Mouse (Mus musculus): Measurements from ENCODE around the gene Specc1. TPM values are rescaled to one million over a fixed set of nuclear protein-coding genes. Genes with fewer than 3 reads are reported as not detected.
A peak's percentile ranks its signal among the peaks of the same experiment; 100 is the strongest.

Specc1 gene
- polyA plus RNA-seq, 1 experiment from 2014 or later: 10.1 TPM

DNA sequence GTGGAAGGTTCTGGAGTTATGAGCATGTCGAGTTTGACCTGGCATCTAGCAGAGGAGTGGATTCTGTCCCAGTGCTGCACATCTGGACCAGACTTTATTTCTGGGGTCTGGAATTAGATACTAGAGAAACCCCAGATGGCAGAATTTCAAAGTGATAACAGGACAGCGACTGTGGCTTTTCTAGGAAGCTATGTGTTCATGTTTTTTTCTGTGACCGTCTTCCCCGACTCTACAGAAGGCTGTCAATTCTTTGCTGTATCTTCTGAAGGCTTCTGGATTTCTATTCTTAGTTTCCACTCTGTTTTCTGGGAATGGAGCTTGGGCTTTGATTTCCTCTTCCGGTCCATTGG lies 49.3 kb downstream of the Specc1 start:
- Histone ChIP-seq H3K9me3 (replicated peaks) (no peaks in the 10 kb centered on the region), H3K27me3 (ENCODE audit: low read depth, poor library complexity, severe bottlenecking) (peaks cover 15% of the 10 kb centered on the region; the same call in 1 of the 2 replicates), H3K36me3 (no peaks in the 10 kb centered on the region), H3K4me1 (peaks cover 3% of the 10 kb centered on the region; the same call in 1 of the 2 replicates), H3K4me3 (no peak overlapping the region), H3K27ac (replicated peaks) (no peak overlapping the region)
- no peak for DNase-seq (ENCODE audit: low spot score)
- 85% methylated on average over 5 of the region's 5 CpGs for WGBS

DNA sequence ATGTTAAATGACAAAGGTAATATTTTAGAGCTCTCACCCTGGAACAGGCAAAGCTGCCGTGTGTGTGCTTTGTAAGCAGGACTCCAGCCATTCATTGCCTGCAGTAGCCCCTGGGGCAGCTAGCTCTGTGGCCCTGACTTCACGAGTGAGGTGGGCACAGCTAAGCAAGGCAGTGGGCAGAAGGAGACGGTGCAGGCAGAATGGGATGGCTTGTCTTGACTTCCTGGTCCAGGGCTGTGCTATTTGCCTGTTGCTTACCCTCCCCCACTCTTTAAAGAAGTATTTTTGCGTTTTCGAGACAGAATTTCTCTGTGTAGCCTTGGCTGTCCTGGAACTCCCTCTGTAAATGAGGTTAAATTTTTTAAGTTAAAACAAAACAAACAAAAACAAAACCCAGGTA lies 50.1 kb downstream of the Specc1 start:
- no peak for DNase-seq (ENCODE audit: low spot score)
- Histone ChIP-seq H3K36me3 (no peaks in the 10 kb centered on the region), H3K27me3 (ENCODE audit: low read depth, poor library complexity, severe bottlenecking) (peaks cover 15% of the 10 kb centered on the region; the same call in 1 of the 2 replicates), H3K27ac (replicated peaks) (no peak overlapping the region), H3K4me1 (peaks cover 3% of the 10 kb centered on the region; the same call in 1 of the 2 replicates), H3K9me3 (replicated peaks) (no peaks in the 10 kb centered on the region), H3K4me3 (no peak overlapping the region)
- 68% methylated on average over 5 of the region's 5 CpGs for WGBS

- DNase-seq (ENCODE audit: low spot score): no peak
- 45% methylated on average over 9 of the region's 9 CpGs for WGBS
- H3K27ac ChIP-seq (replicated peaks): no peak overlapping the region
- H3K4me1 ChIP-seq: peaks cover 3% of the 10 kb centered on the region; the same call in 1 of the 2 replicates
- H3K36me3 ChIP-seq: no peaks in the 10 kb centered on the region
- H3K9me3 ChIP-seq (replicated peaks): no peaks in the 10 kb centered on the region
- peaks cover 16% of the 10 kb centered on the region; the same call in 1 of the 2 replicates for H3K27me3 ChIP-seq (ENCODE audit: low read depth, poor library complexity, severe bottlenecking)
- H3K4me3 ChIP-seq: no peak overlapping the region
Observed at GRCm38 (mm10) chr11:62007984-62008383, 51.4 kb downstream of the Specc1 start.

DNA sequence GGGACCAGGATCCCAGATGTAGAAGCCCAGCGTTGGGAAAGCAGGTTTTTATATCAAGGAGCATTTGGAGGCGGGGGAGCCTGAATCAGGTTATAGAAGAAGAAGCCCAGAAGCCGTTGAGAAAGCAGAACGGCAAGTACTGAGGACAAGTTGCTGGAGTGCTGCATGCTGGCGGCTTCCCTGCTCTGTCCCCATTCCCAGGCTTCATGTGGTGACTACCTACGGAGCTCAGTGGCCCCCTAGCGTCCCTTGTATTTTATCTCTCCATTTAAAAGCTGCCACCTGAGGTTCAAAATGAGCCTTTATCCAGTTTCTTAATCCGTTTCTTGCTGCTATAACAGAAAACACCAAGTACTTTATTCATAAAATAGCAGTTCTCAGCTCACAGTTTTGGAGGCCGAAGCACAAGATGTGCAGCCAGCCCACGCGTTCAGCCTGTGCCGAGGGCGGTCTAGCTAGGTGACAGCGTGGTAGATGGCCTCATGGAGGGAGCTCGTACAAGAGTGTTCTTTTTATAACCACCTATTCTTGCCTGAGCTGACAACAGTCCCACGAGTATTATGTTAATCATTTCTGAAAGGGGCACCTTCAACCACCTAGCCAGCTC lies 54.2 kb downstream of the Specc1 start:
- no peak overlapping the region for H3K4me3 ChIP-seq
- no peaks in the 10 kb centered on the region for H3K9me3 ChIP-seq (replicated peaks)
- peaks cover 16% of the 10 kb centered on the region for H3K4me1 ChIP-seq
- DNase-seq (ENCODE audit: low spot score): no peak
- peaks cover 19% of the 10 kb centered on the region; the same call in 1 of the 2 replicates for H3K27me3 ChIP-seq (ENCODE audit: low read depth, poor library complexity, severe bottlenecking)
- no peak overlapping the region for H3K27ac ChIP-seq (replicated peaks)
- no peaks in the 10 kb centered on the region for H3K36me3 ChIP-seq
- WGBS: 71% methylated on average over 16 of the region's 16 CpGs

GRCm38 (mm10) chr11:62012039-62012438 lies 55.5 kb downstream of the Specc1 start:
- peaks cover 13% of the 10 kb centered on the region for H3K4me1 ChIP-seq
- no peak overlapping the region for H3K27ac ChIP-seq (replicated peaks)
- no peaks in the 10 kb centered on the region for H3K36me3 ChIP-seq
- no peak overlapping the region for H3K4me3 ChIP-seq
- DNase-seq (ENCODE audit: low spot score): no peak
- H3K27me3 ChIP-seq (ENCODE audit: low read depth, poor library complexity, severe bottlenecking): 0 out of 2 replicates have a peak, but pooled peaks cover 9% of the 10 kb centered on the region
- H3K9me3 ChIP-seq (replicated peaks): no peaks in the 10 kb centered on the region
- WGBS: 93% methylated on average over 6 of the region's 6 CpGs

DNA sequence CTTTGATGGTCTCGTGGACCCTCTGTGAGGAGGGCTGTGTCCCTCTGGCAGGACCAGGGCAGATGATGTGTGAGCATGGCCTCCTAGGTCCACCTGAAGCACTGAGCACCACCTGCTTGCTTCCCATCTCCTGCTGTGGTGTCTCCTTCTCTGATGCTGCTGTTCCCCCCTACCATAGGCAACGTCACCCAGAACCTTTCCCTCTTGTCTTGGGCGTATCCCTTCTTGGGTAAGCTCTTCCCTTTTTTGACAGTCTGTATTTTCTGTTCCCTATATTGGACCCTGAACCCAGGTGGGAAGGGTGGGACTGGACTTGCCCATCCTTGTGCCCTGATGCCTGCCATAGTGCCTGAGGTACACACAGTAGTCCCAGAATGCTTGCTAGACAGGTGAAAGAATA lies 56.9 kb downstream of the Specc1 start:
- Histone ChIP-seq H3K36me3 (no peaks in the 10 kb centered on the region), H3K4me1 (peaks cover 13% of the 10 kb centered on the region), H3K27me3 (ENCODE audit: low read depth, poor library complexity, severe bottlenecking) (0 out of 2 replicates have a peak, but pooled peaks cover 9% of the 10 kb centered on the region), H3K27ac (replicated peaks) (no peak overlapping the region), H3K9me3 (replicated peaks) (no peaks in the 10 kb centered on the region), H3K4me3 (no peak overlapping the region)
- WGBS: 91% methylated on average over 3 of the region's 3 CpGs
- no peak for DNase-seq (ENCODE audit: low spot score)

GRCm38 (mm10) chr11:62015071-62015654 lies 58.6 kb downstream of the Specc1 start:
- Histone ChIP-seq H3K4me3 (0 out of 2 replicates have a peak overlapping the region, but pooled peaks have one; percentile 3), H3K9me3 (replicated peaks) (no peaks in the 10 kb centered on the region), H3K36me3 (no peaks in the 10 kb centered on the region), H3K27ac (replicated peaks) (no peak overlapping the region), H3K27me3 (ENCODE audit: low read depth, poor library complexity, severe bottlenecking) (0 out of 2 replicates have a peak, but pooled peaks cover 9% of the 10 kb centered on the region), H3K4me1 (peaks cover 13% of the 10 kb centered on the region)
- peak; percentile 16 for DNase-seq (ENCODE audit: low spot score)
- WGBS: 28% methylated on average over 13 of the region's 13 CpGs

DNA sequence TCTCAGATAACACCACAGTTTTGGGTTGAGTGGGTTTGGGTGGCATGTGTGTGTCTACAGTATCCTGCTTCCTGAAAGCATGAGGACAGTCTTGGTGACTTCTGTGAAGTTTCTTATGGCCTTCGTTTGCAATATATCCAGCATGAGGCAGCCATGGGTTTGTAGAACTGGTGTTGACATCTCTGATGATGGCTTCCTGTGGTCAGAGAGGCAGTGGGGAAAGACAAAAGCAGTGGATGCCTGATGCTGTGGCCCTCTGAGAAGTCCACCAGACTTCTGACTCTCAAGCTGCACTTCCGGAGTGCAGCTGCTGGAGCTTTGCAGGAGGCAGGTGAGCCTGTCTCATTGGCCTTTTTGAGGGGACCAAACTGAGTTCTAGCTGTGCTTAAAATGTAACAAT lies 60.4 kb downstream of the Specc1 start:
- DNase-seq (ENCODE audit: low spot score): no peak
- 0 out of 2 replicates have a peak, but pooled peaks cover 9% of the 10 kb centered on the region for H3K27me3 ChIP-seq (ENCODE audit: low read depth, poor library complexity, severe bottlenecking)
- no peaks in the 10 kb centered on the region for H3K9me3 ChIP-seq (replicated peaks)
- H3K36me3 ChIP-seq: no peaks in the 10 kb centered on the region
- no peak overlapping the region for H3K4me3 ChIP-seq
- no peak overlapping the region for H3K27ac ChIP-seq (replicated peaks)
- WGBS: 87% methylated on average over 2 of the region's 2 CpGs
- H3K4me1 ChIP-seq: peaks cover 13% of the 10 kb centered on the region

DNA sequence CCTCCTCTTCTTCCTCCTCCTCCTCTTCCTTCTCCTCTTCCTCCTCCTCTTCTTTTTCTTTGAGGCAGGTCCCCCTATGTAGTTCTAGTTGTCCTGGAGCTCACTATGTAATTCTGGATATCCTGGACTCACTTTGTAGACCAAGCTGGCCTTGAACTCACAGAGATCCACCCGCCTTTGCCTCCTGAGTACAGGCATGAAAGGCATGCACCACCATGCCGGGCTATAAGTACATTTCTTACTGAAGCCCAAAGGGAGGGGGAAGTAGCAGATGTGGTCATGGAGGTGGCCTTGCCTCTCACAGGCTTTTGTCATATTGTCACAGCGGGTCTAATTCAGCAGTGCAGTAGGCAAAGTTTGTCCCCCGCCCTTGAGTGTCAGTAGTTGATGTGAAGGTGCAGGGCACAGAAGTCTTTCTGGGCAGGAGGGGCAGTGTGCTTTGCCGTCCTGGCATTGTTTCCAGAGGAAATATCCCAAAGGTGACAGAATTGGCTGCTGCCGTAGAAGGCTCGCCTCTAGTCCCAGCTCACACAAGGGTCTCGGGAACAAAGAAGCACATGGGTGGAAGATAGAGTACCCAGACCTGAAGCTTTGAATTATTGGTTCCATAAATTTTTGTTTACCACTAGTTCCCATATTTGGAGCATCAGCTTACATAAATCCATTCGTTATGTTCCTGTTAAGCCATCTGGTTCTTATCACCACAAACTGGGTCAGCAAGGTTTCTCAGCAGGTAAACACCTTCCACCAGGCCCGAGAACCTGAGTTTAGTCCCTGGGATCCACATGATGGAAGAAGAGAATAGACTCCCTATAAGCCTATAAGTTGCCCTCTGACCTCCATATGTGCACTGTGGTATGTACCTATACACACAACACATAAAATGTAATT lies 62.0 kb downstream of the Specc1 start:
- no peak overlapping the region for H3K4me3 ChIP-seq
- H3K4me1 ChIP-seq: peaks cover 21% of the 10 kb centered on the region
- H3K36me3 ChIP-seq: no peaks in the 10 kb centered on the region
- 82% methylated on average over 10 of the region's 10 CpGs for WGBS
- H3K9me3 ChIP-seq (replicated peaks): no peaks in the 10 kb centered on the region
- no peak overlapping the region for H3K27ac ChIP-seq (replicated peaks)
- no peak for DNase-seq (ENCODE audit: low spot score)
- H3K27me3 ChIP-seq (ENCODE audit: low read depth, poor library complexity, severe bottlenecking): 0 out of 2 replicates have a peak, but pooled peaks cover 2% of the 10 kb centered on the region

DNA sequence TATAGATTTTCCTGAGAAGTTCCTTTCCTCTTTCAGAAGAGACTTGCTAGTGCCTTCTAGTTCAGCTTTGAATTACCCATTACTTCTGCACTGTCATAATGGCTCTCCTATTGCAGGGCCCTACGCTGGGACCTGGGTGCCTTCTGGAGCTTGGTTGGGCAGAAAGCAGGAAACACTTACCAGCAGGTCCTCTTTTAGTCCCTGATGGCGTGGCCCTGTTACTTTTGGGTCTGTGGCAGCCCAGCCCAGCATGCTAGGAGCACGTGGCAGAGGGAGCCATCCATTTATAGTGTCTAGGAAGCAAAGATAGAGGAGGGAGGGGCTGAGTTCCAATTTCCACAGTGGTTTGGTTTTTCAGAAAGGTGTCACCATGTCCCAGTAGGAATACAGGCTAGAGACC lies 63.3 kb downstream of the Specc1 start:
- H3K9me3 ChIP-seq (replicated peaks): no peaks in the 10 kb centered on the region
- H3K4me1 ChIP-seq: peaks cover 24% of the 10 kb centered on the region
- 69% methylated on average over 3 of the region's 3 CpGs for WGBS
- H3K4me3 ChIP-seq: no peak overlapping the region
- no peak for DNase-seq (ENCODE audit: low spot score)
- H3K27ac ChIP-seq (replicated peaks): no peak overlapping the region
- H3K27me3 ChIP-seq (ENCODE audit: low read depth, poor library complexity, severe bottlenecking): no peaks in the 10 kb centered on the region
- no peaks in the 10 kb centered on the region for H3K36me3 ChIP-seq

DNA sequence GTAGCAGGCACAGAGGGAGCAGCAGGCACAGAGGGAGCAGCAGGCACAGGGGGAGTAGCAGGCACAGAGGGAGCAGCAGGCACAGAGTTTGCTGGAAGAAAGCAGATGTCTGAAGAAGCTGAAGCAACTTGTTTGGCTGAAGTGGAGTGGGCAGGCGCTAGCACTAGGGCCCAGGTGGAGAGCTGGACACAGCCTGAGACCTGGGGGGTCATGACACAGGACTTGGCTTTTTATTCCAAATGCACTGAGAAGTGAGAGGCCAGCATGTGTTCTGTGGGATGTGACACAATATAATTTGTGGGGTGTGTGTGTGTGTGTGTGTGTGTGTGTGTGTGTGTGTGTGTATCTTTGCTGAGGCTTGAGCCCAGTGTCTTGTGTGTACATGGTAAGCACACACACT lies 64.3 kb downstream of the Specc1 start:
- no peak for DNase-seq (ENCODE audit: low spot score)
- no peak overlapping the region for H3K4me3 ChIP-seq
- no peak overlapping the region for H3K27ac ChIP-seq (replicated peaks)
- peaks cover 14% of the 10 kb centered on the region for H3K4me1 ChIP-seq
- 88% methylated on average over 1 of the region's 1 CpGs for WGBS
- no peaks in the 10 kb centered on the region for H3K9me3 ChIP-seq (replicated peaks)
- no peaks in the 10 kb centered on the region for H3K36me3 ChIP-seq
- no peaks in the 10 kb centered on the region for H3K27me3 ChIP-seq (ENCODE audit: low read depth, poor library complexity, severe bottlenecking)

GRCm38 (mm10) chr11:62022105-62022504 lies 65.5 kb downstream of the Specc1 start:
- WGBS: 85% methylated on average over 3 of the region's 3 CpGs
- Histone ChIP-seq H3K9me3 (replicated peaks) (no peaks in the 10 kb centered on the region), H3K27ac (replicated peaks) (no peak overlapping the region), H3K27me3 (ENCODE audit: low read depth, poor library complexity, severe bottlenecking) (no peaks in the 10 kb centered on the region), H3K36me3 (no peaks in the 10 kb centered on the region), H3K4me3 (no peak overlapping the region), H3K4me1 (peaks cover 16% of the 10 kb centered on the region)
- DNase-seq (ENCODE audit: low spot score): no peak
